Mouse (Mus musculus) ES-Bruce4 (cell line): ENCODE measurements around the gene Crtc3. TPM values are rescaled to one million over a fixed set of nuclear protein-coding genes. Genes with fewer than 3 reads are reported as not detected.

Source experiments
- H3K27ac ChIP-seq: 2 replicates; pipeline ENCODE4 v1.5.1; 2012; ENCODE audit warnings: low read length, inconsistent platforms; ENCODE audit not compliant: insufficient read depth
- H3K27me3 ChIP-seq: 2 replicates; pipeline ENCODE4 v1.6.1; 2012; ENCODE audit warnings: mild to moderate bottlenecking, low read length, inconsistent platforms; ENCODE audit not compliant: control insufficient read depth, poor library complexity, insufficient read depth, severe bottlenecking
- H3K36me3 ChIP-seq: 2 replicates; pipeline ENCODE4 v1.6.1; 2012; ENCODE audit warnings: inconsistent platforms, mild to moderate bottlenecking, low read length, moderate library complexity; ENCODE audit not compliant: control insufficient read depth, poor library complexity, insufficient read depth, severe bottlenecking
- H3K4me1 ChIP-seq: one replicate; pipeline ENCODE4 v1.8.1; 2011; ENCODE audit warnings: low read length; ENCODE audit not compliant: control insufficient read depth, insufficient read depth
- H3K4me3 ChIP-seq: 2 replicates; pipeline ENCODE4 v1.5.1; 2011; ENCODE audit warnings: low read depth, mild to moderate bottlenecking, low read length
- H3K9ac ChIP-seq: 2 replicates; pipeline ENCODE4 v1.6.1; 2012; ENCODE audit warnings: low read depth, mild to moderate bottlenecking, inconsistent platforms; ENCODE audit not compliant: poor library complexity, severe bottlenecking
- H3K9me3 ChIP-seq: replicated peaks from 2 replicates; pipeline ENCODE4 v1.6.1; 2012; ENCODE audit warnings: mild to moderate bottlenecking, low read length, inconsistent platforms; ENCODE audit not compliant: control insufficient read depth, poor library complexity, insufficient read depth, severe bottlenecking
- CTCF ChIP-seq: IDR thresholded peaks from one replicate; pipeline ENCODE4 v1.8.1; 2011; ENCODE audit warnings: low read depth, low read length
- EP300 ChIP-seq: IDR thresholded peaks from 2 replicates; pipeline ENCODE4 v1.6.1; 2011; ENCODE audit warnings: low read depth, low read length; ENCODE audit not compliant: insufficient read depth
- POLR2A ChIP-seq: IDR thresholded peaks from one replicate; pipeline ENCODE4 v1.8.1; 2011; ENCODE audit warnings: low read length; ENCODE audit not compliant: insufficient read depth
- polyA plus RNA-seq: library from polyadenylated mRNA; stranded (reverse); fragments of >200 nt; gene quantifications from 2 replicates; pipeline ENCODE4 v1.2.4, GENCODE M21; 2011; ENCODE audit warnings: low read depth; ENCODE audit not compliant: missing spikeins, insufficient read depth, insufficient read length

Gene Crtc3
- polyA plus RNA-seq, 1 experiment: 8.0 TPM

GRCm38 (mm10) chr7:80719038-80719437 lies 30.4 kb upstream of the Crtc3 start:
- Histone ChIP-seq H3K9ac (no peak overlapping the region), H3K9me3 (no peaks in the 10 kb centered on the region), H3K4me3 (no peak overlapping the region), H3K27ac (no peak overlapping the region), H3K27me3 (no peaks in the 10 kb centered on the region), H3K36me3 (peaks cover 23% of the 10 kb centered on the region), H3K4me1 (no peaks in the 10 kb centered on the region)
- TF ChIP-seq POLR2A (no peak), EP300 (no peak), CTCF (no peak)

- Histone ChIP-seq H3K36me3 (peaks cover 19% of the 10 kb centered on the region), H3K4me1 (no peaks in the 10 kb centered on the region), H3K27me3 (no peaks in the 10 kb centered on the region), H3K9ac (no peak overlapping the region), H3K4me3 (no peak overlapping the region), H3K27ac (no peak overlapping the region), H3K9me3 (no peaks in the 10 kb centered on the region)
- TF ChIP-seq EP300: no peak
- TF ChIP-seq CTCF: no peak
- TF ChIP-seq POLR2A: no peak
Measured at GRCm38 (mm10) chr7:80718471-80718870, 29.8 kb upstream of the Crtc3 start.

- H3K9ac ChIP-seq: no peak overlapping the region
- TF ChIP-seq EP300 (no peak), CTCF (no peak), POLR2A (no peak)
- H3K27me3 ChIP-seq: no peaks in the 10 kb centered on the region
- H3K27ac ChIP-seq: no peak overlapping the region
- H3K4me3 ChIP-seq: no peak overlapping the region
- peaks cover 14% of the 10 kb centered on the region for H3K36me3 ChIP-seq
- no peaks in the 10 kb centered on the region for H3K4me1 ChIP-seq
- H3K9me3 ChIP-seq: no peaks in the 10 kb centered on the region
Measured at GRCm38 (mm10) chr7:80716758-80717157, 28.1 kb upstream of the Crtc3 start.

GRCm38 (mm10) chr7:80715306-80715705 lies 26.6 kb upstream of the Crtc3 start:
- TF ChIP-seq EP300: no peak
- TF ChIP-seq CTCF: no peak
- TF ChIP-seq POLR2A: no peak
- Histone ChIP-seq H3K4me3 (no peak overlapping the region), H3K9me3 (no peaks in the 10 kb centered on the region), H3K9ac (no peak overlapping the region), H3K27ac (no peak overlapping the region), H3K27me3 (no peaks in the 10 kb centered on the region), H3K36me3 (peaks cover 12% of the 10 kb centered on the region), H3K4me1 (no peaks in the 10 kb centered on the region)

GRCm38 (mm10) chr7:80711496-80711895 lies 22.8 kb upstream of the Crtc3 start:
- Histone ChIP-seq H3K9ac (no peak overlapping the region), H3K36me3 (peaks cover 9% of the 10 kb centered on the region), H3K27ac (no peak overlapping the region), H3K27me3 (no peaks in the 10 kb centered on the region), H3K9me3 (no peaks in the 10 kb centered on the region), H3K4me1 (no peaks in the 10 kb centered on the region), H3K4me3 (no peak overlapping the region)
- TF ChIP-seq EP300: no peak
- TF ChIP-seq POLR2A: no peak
- TF ChIP-seq CTCF: no peak

DNA sequence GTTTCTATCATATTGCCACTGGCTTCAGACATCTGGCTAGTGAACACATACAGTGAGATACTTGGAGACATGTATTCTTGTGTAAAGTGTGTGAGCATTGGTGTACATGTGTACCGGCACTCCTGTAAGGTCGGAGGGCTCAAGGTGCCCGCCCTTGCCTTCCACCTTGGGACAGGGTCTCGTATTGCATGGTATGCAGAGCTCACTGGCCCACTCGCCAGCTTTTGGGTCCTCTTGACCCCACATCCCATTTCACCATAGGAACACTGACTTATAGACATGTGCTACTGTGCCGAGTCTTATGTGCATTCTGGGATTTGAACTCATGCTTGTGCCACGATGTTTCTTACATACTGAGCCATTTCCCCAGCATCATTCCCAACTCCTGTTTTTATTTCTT lies 21.7 kb upstream of the Crtc3 start:
- Histone ChIP-seq H3K9me3 (no peaks in the 10 kb centered on the region), H3K4me1 (no peaks in the 10 kb centered on the region), H3K9ac (no peak overlapping the region), H3K27me3 (no peaks in the 10 kb centered on the region), H3K27ac (no peak overlapping the region), H3K36me3 (peaks cover 4% of the 10 kb centered on the region; the same call in 1 of the 2 replicates), H3K4me3 (no peak overlapping the region)
- TF ChIP-seq CTCF: no peak
- TF ChIP-seq EP300: no peak
- TF ChIP-seq POLR2A: no peak
